Mouse (Mus musculus): ENCODE results near the gene Smco2. TPM values are rescaled to one million over a fixed set of nuclear protein-coding genes. Genes with fewer than 3 reads are reported as not detected.
A peak's percentile ranks its signal among the peaks of the same experiment; 100 is the strongest.
"Not testable (repeated sequence)": the region's sequence is repeated elsewhere in the genome, so short reads cannot be mapped to it uniquely, and the experiment has no call there.

Gene Smco2
- total RNA-seq, 2 experiments from 2014 or later, result not detected

DNA sequence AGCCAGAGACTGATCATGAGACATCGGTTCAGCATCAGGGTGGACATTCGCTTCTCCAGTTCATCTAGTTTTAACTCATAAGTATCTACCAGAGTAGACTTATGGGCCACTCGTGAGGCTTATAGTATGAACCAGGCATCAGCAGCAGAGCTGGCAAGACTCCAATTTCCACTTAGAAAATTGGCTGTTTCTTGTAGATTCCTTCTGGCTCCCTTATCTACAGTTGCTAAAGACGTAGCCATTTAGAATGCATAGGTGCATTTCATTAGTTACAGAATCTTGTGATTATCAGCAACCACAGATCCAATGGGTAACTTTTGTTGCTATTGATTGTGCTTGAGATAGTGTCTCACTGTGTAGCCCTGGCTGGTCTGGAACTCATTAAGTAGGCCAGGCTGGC lies 2.8 kb downstream of the Smco2 start:
- ATAC-seq (replicated peaks; ENCODE audit: low FRiP score, low TSS enrichment, poor library complexity, severe bottlenecking), result peak; percentile 69

DNA sequence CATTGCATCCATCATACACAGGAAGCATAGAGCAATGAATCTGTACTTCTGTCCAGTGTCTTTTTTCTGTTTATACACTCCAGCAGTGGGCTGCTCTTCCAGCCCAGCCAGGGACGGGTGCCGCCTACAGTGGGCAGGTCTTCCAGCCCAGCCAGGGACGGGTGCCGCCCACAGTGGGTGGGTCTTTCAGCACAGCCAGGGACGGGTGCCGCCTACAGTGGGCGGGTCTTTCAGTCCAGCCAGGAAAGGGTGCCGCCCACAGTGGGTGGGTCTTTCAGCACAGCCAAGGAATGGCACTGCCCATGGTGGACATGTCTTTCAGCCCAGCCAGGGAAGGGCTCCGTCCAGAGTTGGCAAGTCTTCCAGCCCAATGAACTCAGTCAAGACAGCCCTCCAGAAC lies 5.3 kb downstream of the Smco2 start:
- ATAC-seq (replicated peaks; ENCODE audit: low FRiP score, low TSS enrichment, poor library complexity, severe bottlenecking), result peak; percentile 70

DNA sequence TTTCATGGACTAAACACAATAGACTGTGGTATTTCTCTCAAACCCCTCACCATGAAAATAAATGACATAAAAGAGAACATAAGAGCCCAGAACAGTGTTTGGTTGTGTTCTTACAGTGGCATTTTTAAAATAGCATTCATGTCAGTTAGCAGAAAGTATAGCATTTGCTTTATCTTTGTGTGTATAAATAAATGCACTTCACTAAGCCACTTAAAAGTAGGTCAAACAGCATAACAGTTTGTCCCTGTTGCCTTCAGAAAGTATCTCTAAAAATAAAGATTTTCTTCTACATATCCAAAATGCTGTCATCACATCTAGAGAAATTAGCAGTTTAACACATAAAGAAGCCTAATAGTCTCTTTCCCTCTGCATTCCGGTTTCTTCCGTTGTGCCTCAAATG lies 7.5 kb downstream of the Smco2 start:
- ATAC-seq (replicated peaks; ENCODE audit: low FRiP score, low TSS enrichment, poor library complexity, severe bottlenecking), result no peak

DNA sequence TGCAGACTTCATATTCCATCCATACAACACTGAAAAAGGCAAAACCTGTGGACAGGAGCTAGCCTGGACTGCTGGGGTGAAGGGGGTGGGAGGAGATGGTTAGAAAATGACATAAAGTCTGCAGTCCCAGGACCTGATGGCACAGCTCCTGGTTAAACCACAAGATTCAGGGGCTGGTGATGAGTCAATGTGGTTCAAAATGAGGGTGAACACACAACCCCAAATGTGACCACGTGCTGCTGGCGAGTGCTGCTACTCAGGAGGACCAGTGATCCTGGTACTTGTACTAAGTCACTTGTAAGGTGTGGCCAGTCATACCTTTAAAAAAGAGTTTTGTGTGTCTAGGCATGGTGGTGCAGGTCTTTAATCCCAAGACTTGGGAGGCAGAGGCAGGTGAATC lies 13.2 kb downstream of the Smco2 start:
- no peak for ATAC-seq (replicated peaks; ENCODE audit: low FRiP score, low TSS enrichment, poor library complexity, severe bottlenecking)

DNA sequence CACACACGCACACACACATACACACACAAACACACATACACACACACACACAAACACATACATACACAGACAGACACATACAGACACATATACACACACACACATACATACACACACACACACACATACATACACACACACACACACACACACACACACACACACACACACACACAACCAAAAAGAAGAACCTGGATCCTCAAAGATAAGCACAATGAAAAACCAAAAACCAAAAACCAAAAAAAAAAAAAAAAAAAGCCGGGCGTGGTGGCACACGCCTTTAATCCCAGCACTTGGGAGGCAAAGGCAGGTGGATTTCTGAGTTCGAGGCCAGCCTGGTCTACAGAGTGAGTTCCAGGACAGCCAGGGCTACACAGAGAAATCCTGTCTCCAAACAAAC lies 14.5 kb downstream of the Smco2 start:
- not testable (repeated sequence) for ATAC-seq (replicated peaks; ENCODE audit: low FRiP score, low TSS enrichment, poor library complexity, severe bottlenecking)

DNA sequence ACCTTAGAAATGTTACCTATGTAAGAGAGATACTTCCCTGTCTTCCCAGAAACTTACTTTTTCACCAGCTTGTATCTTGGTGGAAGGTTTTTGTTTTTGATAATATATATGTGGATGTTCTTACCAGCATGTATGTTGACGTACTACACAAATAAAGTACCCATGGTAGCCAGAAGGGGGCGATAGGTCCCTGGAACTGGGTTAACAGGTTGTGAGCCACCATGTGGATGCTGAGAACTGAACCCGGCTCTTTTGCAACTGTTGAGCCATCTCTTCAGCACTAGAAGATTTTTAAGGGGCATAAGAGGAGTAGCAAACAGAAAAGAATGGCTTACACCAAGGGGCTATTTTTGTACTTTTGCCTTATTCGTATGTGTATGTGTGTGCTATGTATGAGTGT lies 15.8 kb downstream of the Smco2 start:
- peak; percentile 69; the same call in 1 of the 2 replicates for ATAC-seq (replicated peaks; ENCODE audit: low FRiP score, low TSS enrichment, poor library complexity, severe bottlenecking)

DNA sequence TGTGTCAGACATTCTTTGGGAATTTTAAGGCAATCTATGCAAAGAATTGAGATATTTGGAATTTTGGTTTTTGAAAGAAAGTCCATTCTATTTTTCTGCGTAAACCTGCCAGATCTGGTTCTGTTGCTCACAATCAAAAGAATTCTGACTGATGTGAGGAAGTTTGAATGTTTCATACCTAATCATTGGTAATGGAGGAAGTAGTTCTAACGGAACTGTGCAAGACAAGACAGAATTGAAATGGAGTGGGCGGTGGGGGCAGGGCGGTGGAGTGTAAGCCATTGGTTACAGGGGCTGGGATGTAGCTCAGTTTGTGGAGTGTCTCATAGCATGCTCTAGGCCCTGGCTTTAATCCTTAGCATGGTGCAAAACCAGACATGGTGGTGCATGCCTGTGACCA lies 22.1 kb downstream of the Smco2 start:
- ATAC-seq (replicated peaks; ENCODE audit: low FRiP score, low TSS enrichment, poor library complexity, severe bottlenecking), result no peak

DNA sequence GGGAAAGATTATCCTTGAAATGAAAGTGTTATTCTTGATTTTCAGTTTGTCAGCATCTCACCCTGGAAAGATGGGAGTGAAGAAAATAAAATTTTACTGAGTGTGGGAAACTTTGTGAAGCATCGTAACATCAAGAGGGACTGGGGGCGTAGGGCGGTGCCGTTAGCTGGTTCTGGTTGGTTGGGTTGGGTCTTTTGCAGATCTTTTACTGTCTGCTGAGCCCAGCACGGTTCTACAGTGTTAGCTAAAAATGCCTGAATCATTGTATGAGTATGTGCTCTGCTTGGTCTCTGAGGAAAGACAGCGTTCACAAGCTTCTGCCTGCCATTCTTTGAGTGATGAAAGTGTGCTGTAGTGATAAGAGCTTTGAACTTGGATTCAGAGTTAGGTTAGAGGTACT lies 24.5 kb downstream of the Smco2 start:
- no peak for ATAC-seq (replicated peaks; ENCODE audit: low FRiP score, low TSS enrichment, poor library complexity, severe bottlenecking)

DNA sequence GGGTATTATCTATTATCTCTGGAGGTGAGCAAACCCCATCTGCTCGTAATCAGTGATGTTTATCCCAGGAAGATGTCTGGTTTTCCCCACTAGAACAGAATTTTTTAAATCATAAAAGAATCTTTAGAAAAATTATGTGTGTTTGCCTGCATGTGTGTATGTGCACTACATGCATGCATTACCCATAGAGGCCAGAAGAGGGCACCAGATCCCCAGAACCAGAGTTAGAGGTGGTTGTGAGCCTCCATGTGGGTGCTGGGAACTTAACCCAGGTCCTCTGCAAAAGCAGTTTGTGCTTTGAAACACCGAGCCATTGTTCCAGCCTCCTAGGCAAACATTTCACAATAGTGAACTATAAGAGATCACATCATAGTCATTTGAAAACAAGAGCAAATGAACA lies 26.9 kb downstream of the Smco2 start:
- no peak for ATAC-seq (replicated peaks; ENCODE audit: low FRiP score, low TSS enrichment, poor library complexity, severe bottlenecking)

DNA sequence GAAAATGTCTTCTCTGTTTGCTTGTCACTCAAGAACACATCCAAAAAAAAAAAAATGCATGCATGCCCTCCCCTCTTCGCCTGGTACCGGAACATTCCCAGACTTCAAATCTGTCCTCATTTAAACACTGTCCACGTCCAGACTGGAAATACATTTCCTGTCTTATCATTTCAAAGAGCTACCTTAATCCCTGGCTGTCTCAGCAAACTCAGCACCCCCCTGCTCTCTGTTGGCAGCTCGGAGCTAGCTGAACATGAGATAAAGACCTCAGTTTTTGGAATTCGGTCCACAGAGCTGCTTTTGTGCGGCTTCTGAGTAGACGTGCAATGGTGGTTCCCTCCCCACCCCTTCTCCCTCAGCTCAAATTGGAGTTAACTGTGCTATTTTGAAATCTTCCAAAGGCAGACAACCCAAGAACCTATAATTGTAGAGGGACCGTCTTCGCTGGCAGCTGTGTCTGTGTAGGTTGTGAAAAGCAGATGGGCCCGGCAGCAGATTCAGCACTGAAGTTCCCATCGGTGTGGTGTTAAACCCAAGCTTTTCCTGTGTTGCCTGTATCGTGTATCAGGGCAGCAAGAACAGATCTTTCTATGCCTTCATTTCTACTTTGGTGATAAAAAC lies 27.6 kb downstream of the Smco2 start:
- ATAC-seq (replicated peaks; ENCODE audit: low FRiP score, low TSS enrichment, poor library complexity, severe bottlenecking), result no peak

DNA sequence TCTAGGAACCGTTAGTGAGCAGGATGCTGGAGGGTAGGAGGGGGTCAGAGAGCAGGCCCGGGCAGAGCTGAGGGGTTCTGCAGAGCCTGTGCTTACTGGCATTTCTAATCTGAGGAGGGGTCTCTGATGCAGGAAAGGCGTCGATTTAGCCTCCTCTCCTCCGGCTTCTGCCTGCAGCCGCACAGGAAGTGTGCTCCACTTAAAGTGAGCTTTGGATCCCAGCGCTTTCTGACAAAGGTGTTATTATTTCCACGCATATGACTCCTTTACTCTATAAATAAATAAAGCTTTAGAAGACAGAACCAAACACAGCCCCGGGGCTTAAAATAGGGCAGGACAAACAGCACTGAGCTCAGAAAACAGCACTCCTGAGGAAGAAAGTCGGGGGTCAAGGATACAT lies 29.0 kb downstream of the Smco2 start:
- ATAC-seq (replicated peaks; ENCODE audit: low FRiP score, low TSS enrichment, poor library complexity, severe bottlenecking), result no peak

DNA sequence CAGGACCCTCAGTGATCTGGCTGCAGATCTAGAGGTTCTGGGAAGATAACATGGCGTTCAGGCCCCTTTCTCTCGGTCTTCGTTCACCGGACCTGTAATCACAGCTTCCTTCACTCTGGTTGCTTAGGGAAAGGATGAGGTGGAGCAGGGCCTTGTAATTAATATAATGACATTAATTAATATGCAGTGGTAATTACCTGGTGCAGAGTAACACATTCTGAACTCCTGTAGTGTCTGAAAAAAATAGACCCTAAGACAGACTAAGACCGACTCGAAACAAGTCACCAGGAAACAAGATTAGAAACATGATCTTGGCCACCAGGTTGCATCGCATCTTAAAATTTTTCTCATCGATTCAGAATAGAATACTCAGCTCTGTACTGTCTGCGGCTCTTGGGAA lies 30.0 kb downstream of the Smco2 start:
- no peak for ATAC-seq (replicated peaks; ENCODE audit: low FRiP score, low TSS enrichment, poor library complexity, severe bottlenecking)

DNA sequence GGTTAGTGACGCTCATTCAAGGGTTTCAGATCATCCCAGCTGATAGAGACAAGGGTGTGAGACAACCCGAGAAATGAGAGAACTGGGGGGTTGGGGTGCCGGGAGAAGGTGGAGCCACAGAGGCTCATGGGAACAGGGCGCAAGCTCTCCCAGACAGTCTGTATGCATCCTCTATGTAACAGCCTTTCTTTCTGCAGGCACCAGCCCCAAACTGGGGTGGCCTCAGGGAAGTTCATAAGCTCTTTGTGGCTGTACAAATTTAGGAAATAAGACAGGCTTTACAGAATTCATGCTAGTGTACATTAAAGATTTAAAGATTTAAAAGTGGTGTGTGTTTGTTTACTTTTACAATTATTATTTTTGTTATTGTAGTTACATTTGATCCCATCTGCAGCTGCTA lies 30.4 kb downstream of the Smco2 start:
- ATAC-seq (replicated peaks; ENCODE audit: low FRiP score, low TSS enrichment, poor library complexity, severe bottlenecking), result no peak

DNA sequence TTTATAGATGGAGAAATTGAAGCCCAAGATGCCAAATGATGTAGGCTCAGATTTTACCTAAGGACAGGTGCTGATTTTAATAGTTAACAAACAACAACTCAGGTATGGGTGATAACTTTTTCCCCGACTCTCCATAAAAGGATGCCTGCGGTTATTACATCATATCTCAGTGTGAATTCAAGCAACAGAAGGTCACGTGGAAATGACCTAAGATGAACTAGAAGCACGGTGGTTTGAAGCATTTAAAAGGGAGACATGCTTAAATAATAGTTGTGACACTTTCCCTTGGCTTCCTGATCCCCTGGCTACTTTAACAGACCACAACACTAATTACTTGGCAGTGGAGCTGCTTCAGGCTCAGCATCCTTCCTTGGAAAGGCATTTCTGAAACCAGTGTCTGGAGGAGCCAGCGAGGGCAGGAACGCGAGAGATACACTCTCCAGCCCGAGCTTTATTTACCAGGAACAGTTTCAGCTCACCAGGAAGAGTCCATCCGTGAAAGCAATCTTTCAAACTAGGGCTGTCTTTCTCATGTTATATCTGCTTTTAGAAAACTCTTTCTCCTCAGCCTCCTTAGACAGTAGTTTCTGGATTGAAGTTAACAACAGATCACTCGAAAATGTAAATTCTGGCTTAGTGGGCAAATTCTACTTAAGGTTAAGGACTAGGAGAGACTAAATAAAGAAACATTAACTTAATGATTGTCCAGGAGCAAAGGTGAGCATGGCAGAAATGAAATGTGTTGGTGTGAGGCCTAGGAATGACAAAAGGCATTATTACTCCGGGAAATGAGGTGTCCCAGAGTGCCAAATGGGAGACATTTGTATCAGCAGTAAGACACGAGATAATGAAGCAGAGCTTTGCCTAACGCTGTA lies 32.2 kb downstream of the Smco2 start:
- no peak for ATAC-seq (replicated peaks; ENCODE audit: low FRiP score, low TSS enrichment, poor library complexity, severe bottlenecking)

DNA sequence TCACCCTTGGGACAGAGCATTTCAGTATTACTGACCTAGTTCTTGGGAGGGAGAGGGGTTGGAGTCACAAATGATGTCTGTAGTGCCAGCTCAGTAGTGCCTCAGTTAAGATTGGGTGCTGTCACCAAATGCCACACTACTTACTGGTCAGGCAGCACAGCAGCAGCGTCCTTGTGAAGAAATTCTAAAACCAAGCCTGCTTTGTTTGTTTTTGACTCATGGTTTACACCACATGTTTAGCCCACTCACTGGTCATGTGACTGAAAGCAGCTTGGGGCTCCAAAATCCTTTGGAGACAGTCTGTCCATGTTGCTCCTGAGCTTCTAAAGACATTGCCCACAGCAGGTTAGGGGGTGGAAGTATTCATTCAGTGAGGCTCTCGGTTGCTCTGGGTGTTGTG lies 33.5 kb downstream of the Smco2 start:
- no peak for ATAC-seq (replicated peaks; ENCODE audit: low FRiP score, low TSS enrichment, poor library complexity, severe bottlenecking)

DNA sequence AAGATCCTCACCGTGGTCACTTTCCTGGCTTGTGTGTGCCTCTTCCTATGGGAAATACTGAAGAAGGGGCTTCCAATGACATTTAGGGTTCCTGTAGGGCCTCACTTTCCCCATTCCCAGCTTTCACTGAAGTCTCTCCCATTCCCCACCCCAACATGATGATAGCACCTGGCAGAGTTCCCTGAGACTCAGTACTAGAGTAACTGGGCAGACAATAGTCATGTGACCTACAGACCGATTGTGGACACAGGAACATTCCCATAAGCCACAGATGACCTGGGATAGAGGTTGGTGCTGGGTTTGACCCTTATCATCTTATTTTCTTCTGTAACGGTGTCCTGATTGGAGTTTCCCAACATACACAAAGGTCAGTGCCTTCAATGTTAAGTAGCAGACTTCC lies 34.3 kb downstream of the Smco2 start:
- no peak for ATAC-seq (replicated peaks; ENCODE audit: low FRiP score, low TSS enrichment, poor library complexity, severe bottlenecking)

DNA sequence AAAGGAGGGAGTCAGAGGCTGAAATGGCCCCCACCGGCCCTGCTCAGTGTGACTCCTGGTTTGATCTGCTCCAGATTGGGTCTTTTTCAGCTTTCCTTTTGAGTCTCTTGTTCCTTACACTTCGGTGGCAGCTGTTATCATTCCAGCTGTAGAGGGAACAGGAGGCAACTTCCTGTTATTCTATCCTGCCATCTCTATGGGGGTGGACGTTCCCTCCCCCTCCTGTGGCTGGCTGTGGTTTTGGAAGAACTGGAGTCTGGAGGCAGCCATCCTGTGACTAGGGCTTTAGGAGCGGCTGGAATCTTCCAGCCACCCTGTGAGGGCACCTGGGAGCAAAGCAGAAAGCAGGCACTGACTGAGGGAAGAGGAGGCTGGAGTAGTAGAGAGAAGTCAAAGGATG lies 34.9 kb downstream of the Smco2 start:
- no peak for ATAC-seq (replicated peaks; ENCODE audit: low FRiP score, low TSS enrichment, poor library complexity, severe bottlenecking)

DNA sequence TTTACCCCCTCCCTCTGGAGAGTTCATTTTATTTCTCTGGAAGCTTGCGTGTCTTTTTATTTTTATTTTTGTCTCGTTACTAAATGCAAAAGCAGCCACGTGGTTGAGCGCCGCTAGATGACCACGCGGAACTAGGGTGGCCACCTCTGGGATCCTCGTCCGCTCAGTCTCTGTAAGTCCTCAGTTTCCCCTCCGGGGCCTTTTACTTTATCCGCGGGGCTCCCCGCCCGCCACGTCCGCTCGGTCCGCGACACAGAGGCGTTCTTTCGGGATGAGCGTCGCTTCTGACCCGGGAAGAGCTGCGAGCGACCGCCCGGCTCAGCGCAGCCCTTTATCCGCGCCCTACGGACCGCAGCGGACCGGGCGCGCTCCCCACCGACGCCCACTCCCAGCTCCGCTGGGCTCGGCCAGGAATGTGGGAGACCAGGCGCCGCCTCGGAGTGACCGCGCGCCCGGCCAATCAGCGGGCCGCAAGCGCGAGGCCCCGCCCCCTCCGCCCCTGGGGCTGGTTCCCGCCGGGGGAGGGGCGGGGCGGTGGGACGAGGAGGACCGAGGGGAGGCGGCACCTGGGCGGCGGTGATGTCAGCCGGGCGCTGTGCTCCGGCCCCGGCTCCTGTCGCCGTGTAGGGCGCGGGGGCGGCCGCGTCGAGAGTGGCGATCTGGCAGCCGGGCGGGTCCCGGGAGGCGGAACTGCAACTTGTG lies 38.2 kb downstream of the Smco2 start, which contains the start of gene Ppfibp1:
Gene Ppfibp1 (plus strand): TSS at position 530 of the 702 bp plus-strand sequence.
- peak; percentile 96 for ATAC-seq (replicated peaks; ENCODE audit: low FRiP score, low TSS enrichment, poor library complexity, severe bottlenecking)

DNA sequence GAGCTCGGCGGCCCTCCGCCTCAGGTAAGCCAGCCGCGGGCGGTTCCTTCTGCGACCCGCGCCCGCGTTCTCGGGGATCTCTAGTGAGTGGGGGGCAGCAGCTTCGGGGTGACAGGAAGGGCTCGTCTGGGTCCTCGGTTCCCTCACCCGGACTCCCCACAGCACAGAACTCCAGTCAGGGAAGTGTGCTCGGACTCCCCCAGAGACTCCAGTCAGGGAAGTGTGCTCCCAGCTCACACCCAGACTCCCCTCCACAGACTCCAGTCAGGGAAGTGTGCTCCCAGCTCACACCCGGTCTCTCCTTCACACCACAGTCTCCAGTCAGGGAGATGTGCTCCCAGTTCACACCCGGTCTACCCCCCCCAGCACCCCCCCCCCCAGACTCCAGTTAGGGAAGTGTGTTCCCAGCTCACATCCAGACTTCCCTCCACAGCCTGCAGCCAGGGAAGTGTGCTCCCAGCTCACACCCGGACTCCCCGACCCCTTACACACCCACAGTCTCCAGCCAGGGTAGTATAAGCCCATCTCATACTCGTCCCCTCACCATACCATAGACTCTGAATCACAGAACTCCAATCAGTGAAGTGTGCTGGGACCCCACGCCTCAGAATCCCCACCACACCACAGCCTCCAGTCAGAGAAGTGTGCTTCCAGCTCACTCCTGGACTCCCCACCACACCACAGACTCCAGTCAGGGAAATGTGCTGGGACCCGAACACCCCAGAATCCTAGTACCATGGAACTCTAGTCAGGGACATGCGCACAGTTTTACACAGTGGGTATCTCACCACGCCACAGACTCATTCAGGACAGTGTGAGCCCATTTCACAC lies 39.0 kb downstream of the Smco2 start:
- peak; percentile 9; the same call in 1 of the 2 replicates for ATAC-seq (replicated peaks; ENCODE audit: low FRiP score, low TSS enrichment, poor library complexity, severe bottlenecking)

DNA sequence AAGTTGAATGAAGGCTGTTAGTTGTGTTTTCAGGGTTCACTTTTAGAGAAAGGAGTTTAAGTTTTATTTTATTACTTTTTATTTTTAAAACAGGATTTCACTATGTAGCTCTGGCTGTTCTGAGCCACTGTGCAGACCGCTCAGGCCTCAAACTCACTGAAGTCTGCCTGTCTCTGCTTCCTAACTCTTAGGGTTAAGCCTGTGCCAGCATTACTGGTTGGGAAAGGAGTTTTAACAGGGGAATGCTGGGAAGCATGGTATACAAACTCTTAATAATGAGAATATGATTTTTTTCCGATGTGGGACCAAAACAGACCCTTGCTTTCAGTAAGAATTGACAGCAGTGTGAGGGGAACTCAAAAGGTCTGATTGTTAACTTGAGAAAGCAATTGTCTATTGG lies 40.3 kb downstream of the Smco2 start:
- ATAC-seq (replicated peaks; ENCODE audit: low FRiP score, low TSS enrichment, poor library complexity, severe bottlenecking), result no peak

All from megakaryocyte-erythroid progenitor cell, adult 5-6 weeks (primary cell).